Mouse (Mus musculus) neutrophil, adult 5-6 weeks (primary cell): ENCODE results near the gene Kif5a. TPM values are rescaled to one million over a fixed set of nuclear protein-coding genes. Genes with fewer than 3 reads are reported as not detected.
"Not testable (repeated sequence)": the region's sequence is repeated elsewhere in the genome, so short reads cannot be mapped to it uniquely, and the experiment has no call there.

Experiments
- ATAC-seq: fragments of 151-379, 151-347 bp; 2 replicates; pipeline ENCODE4 v1.8.0; 2017; ENCODE audit warnings: mild to moderate bottlenecking, moderate TSS enrichment; ENCODE audit not compliant: insufficient number of reproducible peaks, poor library complexity, low FRiP score, severe bottlenecking; ENCODE audit errors: extremely low read depth
- total RNA-seq: library from RNA; stranded (forward); fragments of 200-1000 nt; gene quantifications from 2 replicates; pipeline ENCODE4 v1.2.3, GENCODE M21; 2017

Kif5a gene
- total RNA-seq, 1 experiment from 2014 or later = not detected

DNA sequence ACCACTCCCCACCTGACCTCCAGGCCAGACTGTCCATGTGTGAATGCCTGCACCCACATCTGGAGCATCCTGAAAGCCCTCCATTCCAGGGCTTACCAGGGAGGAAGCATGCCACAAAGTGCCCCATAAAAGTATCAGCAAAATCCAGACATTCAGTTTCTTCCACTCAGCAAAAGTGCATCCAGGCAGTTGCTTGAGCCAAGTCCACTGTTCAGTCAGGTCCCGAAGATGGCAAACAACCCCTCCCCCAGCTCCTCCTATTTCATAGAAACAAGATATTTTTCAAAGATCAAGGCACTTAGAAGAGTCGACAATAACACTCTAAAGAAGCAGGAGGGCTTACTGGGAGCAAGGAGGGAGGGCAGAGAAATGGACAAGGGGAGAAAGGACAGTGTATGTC lies 64.7 kb downstream of the Kif5a start:
- no peak for ATAC-seq

- no peak for ATAC-seq
Measured at GRCm38 (mm10) chr10:127197505-127198110, 65.5 kb downstream of the Kif5a start.

GRCm38 (mm10) chr10:127197104-127197503 lies 66.0 kb downstream of the Kif5a start:
- no peak for ATAC-seq

DNA sequence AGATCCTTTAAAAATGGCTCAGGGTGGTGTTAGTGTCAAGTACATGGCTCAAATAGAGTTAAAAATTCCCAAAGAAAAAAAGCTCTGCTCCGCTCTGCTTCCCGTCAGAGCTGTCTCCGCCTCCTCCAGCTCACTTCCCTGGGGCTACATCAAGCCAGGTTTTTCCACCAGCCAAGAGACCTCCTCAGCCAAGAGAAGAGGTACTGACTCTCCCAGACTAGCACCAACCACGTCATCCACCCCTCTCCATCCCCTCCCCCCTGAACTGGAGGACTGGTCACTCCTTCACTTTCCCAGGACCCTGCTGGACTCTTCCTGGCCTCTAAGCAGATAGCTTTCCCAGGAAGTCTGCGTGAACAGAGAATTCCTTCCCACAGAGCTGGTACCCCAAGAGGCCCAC lies 66.8 kb downstream of the Kif5a start:
- no peak for ATAC-seq

- no peak for ATAC-seq
Measured at GRCm38 (mm10) chr10:127195328-127196129, 67.6 kb downstream of the Kif5a start, which contains the start of gene Dtx3. TSS of gene Dtx3 (minus strand) at chr10:127195728.

- peak; percentile 10; the same call in 1 of the 2 replicates for ATAC-seq
Measured at GRCm38 (mm10) chr10:127194428-127195327, 68.5 kb downstream of the Kif5a start.

- no peak for ATAC-seq
Measured at GRCm38 (mm10) chr10:127193011-127193410, 70.1 kb downstream of the Kif5a start.

DNA sequence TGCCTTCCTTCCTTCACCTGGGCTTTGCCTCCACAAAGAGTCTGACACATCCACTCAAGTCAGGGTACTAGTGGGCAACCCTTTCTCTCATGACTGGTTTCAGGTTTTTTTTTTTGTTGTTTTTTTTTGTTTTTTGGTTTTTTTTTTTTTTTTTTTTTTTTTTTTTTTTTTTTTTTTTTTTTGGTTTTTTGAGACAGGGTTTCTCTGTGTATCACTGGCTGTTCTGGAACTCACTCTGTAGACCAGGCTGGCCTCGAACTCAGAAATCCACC lies 71.2 kb downstream of the Kif5a start:
- ATAC-seq = not testable (repeated sequence)

GRCm38 (mm10) chr10:127191191-127192056 lies 71.7 kb downstream of the Kif5a start:
- no peak for ATAC-seq

GRCm38 (mm10) chr10:127190398-127191190 lies 72.6 kb downstream of the Kif5a start:
- ATAC-seq = no peak

GRCm38 (mm10) chr10:127189651-127190381 lies 73.3 kb downstream of the Kif5a start, which contains the start of gene Arhgef25:
TSS of gene Arhgef25 (minus strand) at chr10:127190083.
- no peak for ATAC-seq

- ATAC-seq = peak; percentile 47; the same call in 1 of the 2 replicates
Measured at GRCm38 (mm10) chr10:127189116-127189650, 74.0 kb downstream of the Kif5a start.

DNA sequence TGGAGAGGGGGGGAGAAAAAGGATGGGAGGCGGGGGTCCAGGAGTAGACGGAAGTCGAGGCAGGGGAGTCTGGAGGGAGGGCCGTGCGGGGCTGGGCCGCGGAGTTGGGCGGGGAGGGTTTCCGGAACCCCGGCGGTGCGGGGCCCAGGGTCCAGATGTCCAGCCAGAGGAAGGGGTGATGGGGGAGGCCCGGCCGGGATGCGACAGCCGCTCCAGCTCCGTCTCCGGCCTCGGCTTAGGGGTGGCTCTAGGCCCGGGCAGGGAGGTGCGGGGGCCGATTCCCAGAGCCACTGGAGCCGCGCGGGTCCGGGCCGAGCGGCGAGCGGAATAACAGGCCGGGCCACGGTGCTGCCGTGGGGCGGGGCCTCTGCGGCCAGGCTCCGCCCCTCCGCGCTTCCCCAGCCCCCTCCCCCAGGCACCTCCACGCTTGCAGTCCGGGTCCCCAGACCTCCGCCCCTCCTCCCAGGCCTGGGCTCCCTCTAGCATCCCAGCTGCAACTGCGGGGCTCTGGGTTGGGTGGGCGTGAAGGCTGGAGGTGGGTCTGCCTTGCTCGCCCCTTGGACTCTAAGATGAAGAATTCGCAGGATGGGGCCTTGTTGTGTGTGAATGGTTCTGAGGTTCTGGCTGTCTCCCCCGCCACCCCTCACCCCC lies 74.6 kb downstream of the Kif5a start:
- ATAC-seq = no peak

GRCm38 (mm10) chr10:127188079-127188453 lies 75.1 kb downstream of the Kif5a start:
- no peak for ATAC-seq

GRCm38 (mm10) chr10:127187371-127188078 lies 75.6 kb downstream of the Kif5a start:
- ATAC-seq = no peak

DNA sequence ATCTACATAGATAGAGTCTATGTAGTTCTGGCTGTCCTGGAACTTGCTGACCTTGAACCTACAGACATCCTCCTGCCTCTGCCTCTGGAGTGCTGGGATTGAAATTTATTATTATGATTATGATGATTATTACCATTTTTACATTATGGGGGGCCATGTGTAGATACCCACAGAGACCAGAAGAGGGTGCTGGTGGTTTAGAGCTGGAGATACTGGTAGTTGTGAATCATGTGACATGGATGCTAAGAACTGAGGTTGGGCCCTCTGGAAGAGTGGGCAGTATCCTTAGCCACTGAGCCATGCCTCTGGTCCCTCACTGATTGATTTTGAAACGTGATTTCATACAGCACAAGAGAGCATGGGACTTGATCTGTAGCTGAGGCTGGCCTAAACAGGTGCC lies 76.7 kb downstream of the Kif5a start:
- ATAC-seq = no peak
